Mouse (Mus musculus) lung, adult 2 months (tissue): ENCODE data around the gene Prpf40b. TPM values are rescaled to one million over a fixed set of nuclear protein-coding genes. Genes with fewer than 3 reads are reported as not detected.

Source experiments
- DNase-seq: peaks from one replicate; pipeline ENCODE4 v3.0.0; 2022
- H3K4me1 ChIP-seq: fragments of 200-500 bp; 2 replicates; pipeline ENCODE4 v1.6.1; 2011; ENCODE audit warnings: low read length; ENCODE audit not compliant: control insufficient read depth, insufficient read depth
- H3K4me3 ChIP-seq: fragments of 200-500 bp; replicated peaks from 2 replicates; pipeline ENCODE3; 2011; ENCODE audit warnings: low read depth, mild to moderate bottlenecking, control low read depth, low read length; ENCODE audit errors: extremely low read depth
- CTCF ChIP-seq: fragments of 200-500 bp; IDR thresholded peaks from 2 replicates; pipeline ENCODE4 v1.5.1; 2011; ENCODE audit warnings: mild to moderate bottlenecking, low read length, control low read depth; ENCODE audit not compliant: insufficient read depth
- POLR2A ChIP-seq: fragments of 200-500 bp; IDR thresholded peaks from 2 replicates; pipeline ENCODE4 v1.6.1; 2011; ENCODE audit warnings: low read depth, mild to moderate bottlenecking, control low read depth, low read length, borderline replicate concordance; ENCODE audit errors: extremely low read depth
- WGBS: fragments of 180-500 bp; shearing (Covaris S2); methylation state at CpG from one replicate; pipeline ENCODE4 v1.1.7; 2018; 5-methylcytosine and 5-hydroxymethylcytosine counted together
- polyA plus RNA-seq: library from polyadenylated mRNA; depleted of rRNA; stranded (reverse); fragments of >200 nt; gene quantifications from 2 replicates; pipeline ENCODE4 v1.2.3, GENCODE M21; 2012; rRNA removed

The Prpf40b gene
- polyA plus RNA-seq, 1 experiment = 76.5 TPM

- TF ChIP-seq POLR2A (no peak), CTCF (no peak)
- WGBS = 37% methylated on average over 7 of the region's 7 CpGs
- DNase-seq = no peak
- Histone ChIP-seq H3K4me1 (peaks cover 12% of the 10 kb centered on the region; the same call in 1 of the 2 replicates), H3K4me3 (no peak overlapping the region)
Observed at GRCm38 (mm10) chr15:99364022-99364530, 69.2 kb downstream of the Prpf40b start.

- WGBS = 52% methylated on average over 8 of the region's 8 CpGs
- Histone ChIP-seq H3K4me1 (peaks cover 12% of the 10 kb centered on the region; the same call in 1 of the 2 replicates), H3K4me3 (no peak overlapping the region)
- no peak for TF ChIP-seq POLR2A
- TF ChIP-seq CTCF = no peak
- DNase-seq = no peak
Observed at GRCm38 (mm10) chr15:99364921-99365320, 70.0 kb downstream of the Prpf40b start.

Other genes starting within 250 kb of the Prpf40b start
- gene Prph, start 239.9 kb upstream of the Prpf40b start, polyA plus RNA-seq = 0.71 and 1.0 TPM in 2 replicates
- 0.84 and 1.3 TPM in 2 replicates for gene Troap, start 220.5 kb upstream of the Prpf40b start, polyA plus RNA-seq
- gene C1ql4, start 207.3 kb upstream of the Prpf40b start, polyA plus RNA-seq = not detected in 2 replicates
- gene Dnajc22, start 201.9 kb upstream of the Prpf40b start, polyA plus RNA-seq = 0.23 and 0.53 TPM in 2 replicates
- 7.1 and 10.6 TPM in 2 replicates for gene Spats2, start 169.2 kb upstream of the Prpf40b start, polyA plus RNA-seq
- gene Kcnh3, start 70.2 kb upstream of the Prpf40b start, polyA plus RNA-seq = 4.8 and 5.0 TPM in 2 replicates
- gene Mcrs1, start 43.1 kb upstream of the Prpf40b start, polyA plus RNA-seq = 59.2 and 65.6 TPM in 2 replicates
- gene Fam186b, start 801 bp downstream of the Prpf40b start, polyA plus RNA-seq = 0.05 TPM in 1 of 2 replicates, not detected in the other
- 53.4 and 58.9 TPM in 2 replicates for gene Fmnl3, start 75.4 kb downstream of the Prpf40b start, polyA plus RNA-seq
- 1,026 and 1,059 TPM in 2 replicates for gene Tmbim6, start 97.8 kb downstream of the Prpf40b start, polyA plus RNA-seq
- gene Nckap5l, start 162.7 kb downstream of the Prpf40b start, polyA plus RNA-seq = 13.0 and 13.4 TPM in 2 replicates
- gene Bcdin3d, start 179.6 kb downstream of the Prpf40b start, polyA plus RNA-seq = 5.0 and 5.2 TPM in 2 replicates
- gene Faim2, start 233.1 kb downstream of the Prpf40b start, polyA plus RNA-seq = 17.4 and 29.7 TPM in 2 replicates